Mouse (Mus musculus): Measurements from ENCODE around the gene Gm49450. TPM values are rescaled to one million over a fixed set of nuclear protein-coding genes. Genes with fewer than 3 reads are reported as not detected.
A peak's percentile ranks its signal among the peaks of the same experiment; 100 is the strongest.

The Gm49450 gene
- polyA plus RNA-seq, 1 experiment = not detected

- no peak overlapping the region for H3K4me3 ChIP-seq (ENCODE audit: insufficient read depth, low read depth, low read length)
- WGBS = 19% methylated on average over 7 of the region's 7 CpGs
- peaks cover 36% of the 10 kb centered on the region for H3K4me1 ChIP-seq (ENCODE audit: control insufficient read depth, insufficient read depth, low read length)
- H3K27ac ChIP-seq (ENCODE audit: insufficient read depth, low read depth, low read length) = peak overlapping the region; percentile 91
- TF ChIP-seq CTCF (IDR thresholded peaks at IDR 0.05; ENCODE audit: insufficient read depth, low read depth, low read length) = no peak
- no peak for TF ChIP-seq POLR2A (IDR thresholded peaks at IDR 0.05; ENCODE audit: insufficient read depth, low read depth, low read length)
These were observed 33.8 kb upstream of the Gm49450 start for GRCm38 (mm10) chr15:98987077-98987630.

GRCm38 (mm10) chr15:98985982-98986715, 32.8 kb upstream of the Gm49450 start:
- Histone ChIP-seq H3K4me1 (ENCODE audit: control insufficient read depth, insufficient read depth, low read length) (peaks cover 33% of the 10 kb centered on the region), H3K27ac (ENCODE audit: insufficient read depth, low read depth, low read length) (peak overlapping the region; percentile 94), H3K4me3 (ENCODE audit: insufficient read depth, low read depth, low read length) (peak overlapping the region; percentile 53)
- WGBS = 13% methylated on average over 12 of the region's 12 CpGs
- TF ChIP-seq POLR2A (IDR thresholded peaks at IDR 0.05; ENCODE audit: insufficient read depth, low read depth, low read length) (no peak), CTCF (IDR thresholded peaks at IDR 0.05; ENCODE audit: insufficient read depth, low read depth, low read length) (no peak)

DNA sequence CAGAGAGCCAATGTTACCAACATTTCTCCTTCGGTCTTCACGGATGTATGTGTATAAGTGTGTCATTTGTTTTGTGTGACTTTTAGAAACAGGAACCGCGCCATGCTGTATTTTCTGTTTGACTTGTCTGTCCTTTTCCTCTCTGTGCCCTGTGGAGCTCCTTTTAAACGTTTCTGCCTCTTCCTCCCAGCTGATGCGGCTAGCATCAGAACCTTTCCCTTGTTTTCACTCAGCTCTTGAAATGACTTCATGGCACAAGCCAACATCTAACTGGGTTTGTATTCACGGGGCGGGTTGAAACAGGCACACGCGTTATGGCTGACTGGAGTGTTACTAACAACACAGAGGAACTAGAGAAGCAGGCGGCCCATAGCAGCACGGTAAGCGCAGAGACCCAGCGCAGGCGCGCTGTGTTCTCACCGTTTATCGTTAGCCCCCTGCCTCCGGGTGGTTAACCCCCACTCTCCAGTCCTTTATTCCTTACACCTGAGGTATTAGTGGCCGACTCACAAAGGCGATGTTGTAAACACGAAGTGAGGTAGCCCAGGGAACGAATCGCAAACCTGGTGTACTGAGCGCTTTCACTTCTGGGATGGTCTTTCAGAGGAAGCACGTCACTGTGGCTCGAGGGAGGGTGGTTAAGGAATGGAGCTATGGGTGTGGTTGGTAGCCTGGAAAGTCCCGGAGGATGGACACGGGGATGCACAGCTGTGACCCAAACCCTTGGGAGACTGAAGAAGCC, 32.1 kb upstream of the Gm49450 start:
- H3K4me1 ChIP-seq (ENCODE audit: control insufficient read depth, insufficient read depth, low read length) = peaks cover 28% of the 10 kb centered on the region
- H3K27ac ChIP-seq (ENCODE audit: insufficient read depth, low read depth, low read length) = peak overlapping the region; percentile 94
- WGBS = 1% methylated on average over 29 of the region's 29 CpGs
- TF ChIP-seq CTCF (IDR thresholded peaks at IDR 0.05; ENCODE audit: insufficient read depth, low read depth, low read length) (no peak), POLR2A (IDR thresholded peaks at IDR 0.05; ENCODE audit: insufficient read depth, low read depth, low read length) (peak; percentile 53; the same call in 1 of the 2 replicates)
- H3K4me3 ChIP-seq (ENCODE audit: insufficient read depth, low read depth, low read length) = peak overlapping the region; percentile 53

DNA sequence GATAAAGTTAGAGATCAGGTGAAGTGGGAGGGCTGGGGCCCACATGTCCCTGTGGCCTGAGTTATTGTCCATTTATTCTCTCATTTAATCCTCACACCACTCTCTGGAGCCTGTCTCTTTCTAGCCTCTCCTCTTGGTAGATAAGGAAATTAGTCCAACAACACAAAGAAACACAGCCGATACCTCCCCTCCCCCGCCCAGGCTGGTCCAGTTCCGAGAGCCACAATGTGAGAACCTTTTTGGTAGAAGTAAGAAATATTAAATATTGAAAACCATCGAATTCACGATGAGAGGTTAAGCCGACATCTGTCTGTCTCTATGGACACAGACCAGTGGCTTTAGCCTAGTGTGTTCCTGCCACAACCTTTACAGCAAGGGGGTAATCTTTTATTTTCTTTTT, 31.3 kb upstream of the Gm49450 start:
- WGBS = 33% methylated on average over 6 of the region's 6 CpGs
- Histone ChIP-seq H3K4me3 (ENCODE audit: insufficient read depth, low read depth, low read length) (no peak overlapping the region), H3K27ac (ENCODE audit: insufficient read depth, low read depth, low read length) (peak overlapping the region; percentile 70), H3K4me1 (ENCODE audit: control insufficient read depth, insufficient read depth, low read length) (peaks cover 30% of the 10 kb centered on the region)
- no peak for TF ChIP-seq POLR2A (IDR thresholded peaks at IDR 0.05; ENCODE audit: insufficient read depth, low read depth, low read length)
- TF ChIP-seq CTCF (IDR thresholded peaks at IDR 0.05; ENCODE audit: insufficient read depth, low read depth, low read length) = no peak

DNA sequence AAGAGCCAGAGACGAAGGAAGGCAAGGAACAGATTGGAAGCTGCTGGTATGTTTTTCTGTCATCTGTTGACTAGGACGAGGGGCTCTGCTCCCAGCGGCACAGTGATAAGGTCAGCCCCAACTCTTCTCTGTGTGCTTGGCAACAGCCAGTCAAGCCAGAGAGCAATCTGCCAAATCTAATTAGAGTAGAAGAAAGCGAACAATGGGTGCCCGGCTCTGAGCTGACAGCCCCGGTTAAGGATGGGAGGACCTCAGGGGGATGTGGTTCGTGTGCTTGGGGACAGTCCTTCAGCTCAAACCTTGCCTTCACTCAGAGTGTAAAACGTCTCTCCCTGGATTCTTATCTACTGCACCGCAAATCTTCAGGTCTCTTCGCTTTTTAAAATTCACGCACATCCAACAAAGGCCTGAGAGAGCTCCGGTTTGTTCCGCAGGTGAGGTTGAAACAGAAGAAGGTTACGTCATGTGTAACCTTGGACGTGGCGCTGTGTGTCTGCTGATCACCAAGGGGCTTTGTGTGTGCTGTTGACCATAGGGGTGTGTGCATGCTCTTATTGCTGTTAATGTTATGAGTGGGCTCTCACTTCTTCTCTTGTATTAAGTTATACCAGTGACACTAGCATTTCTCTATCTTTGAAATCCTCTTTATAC, 30.2 kb upstream of the Gm49450 start:
- TF ChIP-seq POLR2A (IDR thresholded peaks at IDR 0.05; ENCODE audit: insufficient read depth, low read depth, low read length) (no peak), CTCF (IDR thresholded peaks at IDR 0.05; ENCODE audit: insufficient read depth, low read depth, low read length) (no peak)
- peak overlapping the region; percentile 8; the same call in 1 of the 2 replicates for H3K4me3 ChIP-seq (ENCODE audit: insufficient read depth, low read depth, low read length)
- H3K27ac ChIP-seq (ENCODE audit: insufficient read depth, low read depth, low read length) = 0 out of 2 replicates have a peak overlapping the region, but pooled peaks have one; percentile 9
- WGBS = 50% methylated on average over 16 of the region's 16 CpGs
- peaks cover 28% of the 10 kb centered on the region for H3K4me1 ChIP-seq (ENCODE audit: control insufficient read depth, insufficient read depth, low read length)

- H3K27ac ChIP-seq (ENCODE audit: insufficient read depth, low read depth, low read length) = no peak overlapping the region
- no peak overlapping the region for H3K4me3 ChIP-seq (ENCODE audit: insufficient read depth, low read depth, low read length)
- TF ChIP-seq CTCF (IDR thresholded peaks at IDR 0.05; ENCODE audit: insufficient read depth, low read depth, low read length) (no peak), POLR2A (IDR thresholded peaks at IDR 0.05; ENCODE audit: insufficient read depth, low read depth, low read length) (no peak)
- H3K4me1 ChIP-seq (ENCODE audit: control insufficient read depth, insufficient read depth, low read length) = peaks cover 34% of the 10 kb centered on the region
- 63% methylated on average over 6 of the region's 6 CpGs for WGBS
These were observed 28.7 kb upstream of the Gm49450 start for GRCm38 (mm10) chr15:98982100-98982499.

- TF ChIP-seq CTCF (IDR thresholded peaks at IDR 0.05; ENCODE audit: insufficient read depth, low read depth, low read length) (no peak), POLR2A (IDR thresholded peaks at IDR 0.05; ENCODE audit: insufficient read depth, low read depth, low read length) (no peak)
- 55% methylated on average over 7 of the region's 7 CpGs for WGBS
- peaks cover 32% of the 10 kb centered on the region for H3K4me1 ChIP-seq (ENCODE audit: control insufficient read depth, insufficient read depth, low read length)
- peak overlapping the region; percentile 35; the same call in 1 of the 2 replicates for H3K27ac ChIP-seq (ENCODE audit: insufficient read depth, low read depth, low read length)
- no peak overlapping the region for H3K4me3 ChIP-seq (ENCODE audit: insufficient read depth, low read depth, low read length)
These were observed 26.8 kb upstream of the Gm49450 start for GRCm38 (mm10) chr15:98980012-98980614.

GRCm38 (mm10) chr15:98978409-98979172, 25.2 kb upstream of the Gm49450 start:
- no peak for TF ChIP-seq CTCF (IDR thresholded peaks at IDR 0.05; ENCODE audit: insufficient read depth, low read depth, low read length)
- TF ChIP-seq POLR2A (IDR thresholded peaks at IDR 0.05; ENCODE audit: insufficient read depth, low read depth, low read length) = no peak
- Histone ChIP-seq H3K27ac (ENCODE audit: insufficient read depth, low read depth, low read length) (no peak overlapping the region), H3K4me3 (ENCODE audit: insufficient read depth, low read depth, low read length) (no peak overlapping the region)

More at GRCm38 (mm10) chr15:98978409-98979172, 25.2 kb upstream of the Gm49450 start:
- 53% methylated on average over 20 of the region's 20 CpGs for WGBS
- H3K4me1 ChIP-seq (ENCODE audit: control insufficient read depth, insufficient read depth, low read length) = peaks cover 32% of the 10 kb centered on the region
